Mouse (Mus musculus) lung, postnatal 0 days (tissue): ENCODE measurements around the gene Reck. TPM values are rescaled to one million over a fixed set of nuclear protein-coding genes. Genes with fewer than 3 reads are reported as not detected.

Source experiments
- ATAC-seq: fragments of 200-750 bp; cut with Nextera tagmentation; 2 replicates; pipeline ENCODE4 v1.8.0; 2017; ENCODE audit warnings: moderate library complexity
- DNase-seq: peaks from one replicate; pipeline ENCODE4 v3.0.0-alpha.2; 2016; ENCODE audit warnings: low spot score
- H3K27ac ChIP-seq: fragments of 300-500 bp; sonication (generic); 2 replicates; pipeline ENCODE4 v1.5.1; 2014; ENCODE audit warnings: antibody characterized with exemption, mild to moderate bottlenecking, low read length, mixed read lengths
- H3K27me3 ChIP-seq: fragments of 300-500 bp; sonication (generic); replicated peaks from 2 replicates; pipeline ENCODE4 v1.6.1; 2014; ENCODE audit warnings: low read length, mixed read lengths; ENCODE audit not compliant: insufficient read depth
- H3K36me3 ChIP-seq: fragments of 300-500 bp; sonication (generic); 2 replicates; pipeline ENCODE4 v1.6.1; 2014; ENCODE audit warnings: low read length, mixed read lengths; ENCODE audit not compliant: insufficient read depth
- H3K4me1 ChIP-seq: fragments of 300-500 bp; sonication (generic); 2 replicates; pipeline ENCODE4 v1.6.1; 2014; ENCODE audit warnings: antibody characterized with exemption, low read depth, low read length, mixed read lengths; ENCODE audit not compliant: insufficient read depth
- H3K4me2 ChIP-seq: fragments of 300-500 bp; sonication (generic); replicated peaks from 2 replicates; pipeline ENCODE4 v1.6.1; 2014; ENCODE audit warnings: low read depth, mild to moderate bottlenecking, low read length, moderate library complexity, mixed read lengths
- H3K4me3 ChIP-seq: fragments of 300-500 bp; sonication (generic); 2 replicates; pipeline ENCODE4 v1.5.1; 2014; ENCODE audit warnings: low read depth, low read length
- H3K9ac ChIP-seq: fragments of 300-500 bp; sonication (generic); replicated peaks from 2 replicates; pipeline ENCODE4 v1.6.1; 2014; ENCODE audit warnings: low read depth, mild to moderate bottlenecking
- H3K9me3 ChIP-seq: fragments of 300-500 bp; sonication (generic); 2 replicates; pipeline ENCODE4 v1.6.1; 2016; ENCODE audit warnings: low read length, mixed read lengths
- CTCF ChIP-seq: IDR thresholded peaks from 2 replicates; pipeline ENCODE4 v1.5.1; 2016; ENCODE audit warnings: antibody characterized with exemption, mild to moderate bottlenecking
- EP300 ChIP-seq: IDR thresholded peaks from 2 replicates; pipeline ENCODE4 v1.6.1; 2016; ENCODE audit warnings: antibody characterized with exemption, mild to moderate bottlenecking, control low read depth
- WGBS: fragments of 180-500 bp; shearing (Covaris S2); extraction: QIAGEN DNeasy Blood & Tissue Kit; methylation state at CpG from one replicate; pipeline ENCODE4 v1.1.7; 2014; 5-methylcytosine and 5-hydroxymethylcytosine counted together
- polyA plus RNA-seq: library from polyadenylated mRNA; unstranded; fragments of >200 nt; fragmentation: Nextera tagmentation; extraction: Ambion mirVana; gene quantifications from 2 replicates; pipeline ENCODE4 v1.2.1, GENCODE M21; 2015

Gene Reck
- polyA plus RNA-seq, 1 experiment from 2014 or later: 13.6 TPM

DNA sequence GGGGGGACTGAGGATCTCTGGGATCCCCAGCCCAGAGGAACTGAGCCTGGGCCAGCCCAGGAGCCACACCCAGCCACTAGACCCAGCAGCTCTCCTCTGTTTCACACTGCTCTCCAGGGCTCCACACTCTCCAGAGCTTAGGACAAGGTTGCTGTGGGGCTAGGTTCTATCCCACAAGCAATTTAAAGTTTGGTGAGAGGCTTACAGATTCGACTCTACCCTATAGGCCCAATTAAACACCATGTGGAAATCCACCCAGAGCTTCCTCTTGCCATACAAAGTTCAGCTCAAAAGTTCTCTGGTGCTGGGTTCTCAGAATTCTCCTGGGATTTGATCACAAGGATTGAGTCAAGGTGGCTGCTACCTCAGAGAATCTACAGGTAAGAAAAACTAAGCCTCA, 35.2 kb upstream of the Reck start, which contains the start of gene Olfr157:
TSS of gene Olfr157 (minus strand) at position 101 of the 400 bp plus-strand sequence.
- Histone ChIP-seq H3K9ac (no peak within 1 kb of the TSS), H3K9me3 (no peaks in the 10 kb centered on the region), H3K36me3 (no peaks in the 10 kb centered on the region), H3K4me2 (no peak within 1 kb of the TSS), H3K27ac (no peak within 1 kb of the TSS), H3K4me3 (no peak within 1 kb of the TSS), H3K27me3 (no peaks in the 10 kb centered on the region), H3K4me1 (no peaks in the 10 kb centered on the region)
- ATAC-seq (no peak), DNase-seq (no peak)
- WGBS: 65% methylated on average over 1 of the region's 1 CpGs
- no peak for TF ChIP-seq EP300
- TF ChIP-seq CTCF: no peak

DNA sequence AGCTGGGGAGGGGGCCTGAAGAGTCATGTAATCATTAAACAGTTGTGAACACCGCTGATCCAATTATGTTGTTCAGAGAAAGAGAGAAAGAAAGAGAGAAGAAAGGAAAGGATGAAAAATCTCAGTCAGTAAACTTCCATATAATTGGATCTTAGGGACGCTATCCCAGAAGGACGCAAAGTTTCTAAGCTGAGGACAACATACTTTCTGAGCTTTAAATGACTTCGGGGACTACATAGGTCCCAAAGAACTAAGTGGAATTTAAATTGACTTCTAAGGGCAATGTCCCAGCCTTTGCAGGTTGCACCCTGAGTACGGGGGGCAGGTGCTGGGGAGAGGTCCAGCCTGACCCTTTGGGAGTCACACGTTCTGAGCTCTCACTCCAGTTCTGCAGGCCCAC, 24.1 kb upstream of the Reck start, which contains the start of gene Olfr155:
TSS of gene Olfr155 (plus strand) at position 301 of the 400 bp plus-strand sequence.
- Histone ChIP-seq H3K27ac (no peak within 1 kb of the TSS), H3K9ac (no peak within 1 kb of the TSS), H3K9me3 (no peaks in the 10 kb centered on the region), H3K27me3 (no peaks in the 10 kb centered on the region), H3K4me3 (no peak within 1 kb of the TSS), H3K4me1 (no peaks in the 10 kb centered on the region), H3K4me2 (no peak within 1 kb of the TSS), H3K36me3 (no peaks in the 10 kb centered on the region)
- WGBS: 73% methylated on average over 6 of the region's 6 CpGs
- TF ChIP-seq EP300 (no peak), CTCF (no peak)
- ATAC-seq (no peak), DNase-seq (no peak)

GRCm38 (mm10) chr4:43854101-43854500, 21.2 kb upstream of the Reck start:
- Histone ChIP-seq H3K36me3 (no peaks in the 10 kb centered on the region), H3K4me1 (no peaks in the 10 kb centered on the region), H3K4me2 (no peak overlapping the region), H3K27ac (no peak overlapping the region), H3K9ac (no peak overlapping the region), H3K4me3 (no peak overlapping the region), H3K27me3 (no peaks in the 10 kb centered on the region), H3K9me3 (no peaks in the 10 kb centered on the region)
- ATAC-seq: no peak
- 62% methylated on average over 7 of the region's 8 CpGs for WGBS
- no peak for DNase-seq
- no peak for TF ChIP-seq EP300
- no peak for TF ChIP-seq CTCF

DNA sequence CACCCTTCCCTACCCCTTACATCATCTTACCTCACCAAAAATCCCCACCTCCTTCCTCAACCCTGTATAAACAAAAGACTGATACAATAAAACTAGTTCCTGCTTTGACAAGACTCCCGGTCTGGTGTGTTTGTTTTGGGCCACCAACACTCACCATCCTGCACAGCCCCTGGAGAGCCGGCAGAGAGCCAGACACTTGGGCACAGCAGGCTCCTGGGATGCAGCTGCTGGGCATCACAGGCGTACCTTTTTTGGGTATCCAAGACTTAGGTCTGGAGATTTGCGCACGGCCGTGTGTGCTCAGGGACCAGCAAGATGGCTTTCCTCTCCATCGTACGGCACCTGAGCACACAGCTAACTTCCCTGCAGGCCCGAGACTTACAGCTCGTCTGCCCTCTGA, 15.4 kb upstream of the Reck start:
- no peaks in the 10 kb centered on the region for H3K36me3 ChIP-seq
- no peak overlapping the region for H3K27ac ChIP-seq
- no peak overlapping the region for H3K4me3 ChIP-seq
- H3K4me2 ChIP-seq: no peak overlapping the region
- WGBS: 62% methylated on average over 10 of the region's 10 CpGs
- no peaks in the 10 kb centered on the region for H3K27me3 ChIP-seq
- H3K9me3 ChIP-seq: no peaks in the 10 kb centered on the region
- no peaks in the 10 kb centered on the region for H3K4me1 ChIP-seq
- no peak for ATAC-seq
- no peak for DNase-seq
- no peak overlapping the region for H3K9ac ChIP-seq
- no peak for TF ChIP-seq EP300
- TF ChIP-seq CTCF: no peak

DNA sequence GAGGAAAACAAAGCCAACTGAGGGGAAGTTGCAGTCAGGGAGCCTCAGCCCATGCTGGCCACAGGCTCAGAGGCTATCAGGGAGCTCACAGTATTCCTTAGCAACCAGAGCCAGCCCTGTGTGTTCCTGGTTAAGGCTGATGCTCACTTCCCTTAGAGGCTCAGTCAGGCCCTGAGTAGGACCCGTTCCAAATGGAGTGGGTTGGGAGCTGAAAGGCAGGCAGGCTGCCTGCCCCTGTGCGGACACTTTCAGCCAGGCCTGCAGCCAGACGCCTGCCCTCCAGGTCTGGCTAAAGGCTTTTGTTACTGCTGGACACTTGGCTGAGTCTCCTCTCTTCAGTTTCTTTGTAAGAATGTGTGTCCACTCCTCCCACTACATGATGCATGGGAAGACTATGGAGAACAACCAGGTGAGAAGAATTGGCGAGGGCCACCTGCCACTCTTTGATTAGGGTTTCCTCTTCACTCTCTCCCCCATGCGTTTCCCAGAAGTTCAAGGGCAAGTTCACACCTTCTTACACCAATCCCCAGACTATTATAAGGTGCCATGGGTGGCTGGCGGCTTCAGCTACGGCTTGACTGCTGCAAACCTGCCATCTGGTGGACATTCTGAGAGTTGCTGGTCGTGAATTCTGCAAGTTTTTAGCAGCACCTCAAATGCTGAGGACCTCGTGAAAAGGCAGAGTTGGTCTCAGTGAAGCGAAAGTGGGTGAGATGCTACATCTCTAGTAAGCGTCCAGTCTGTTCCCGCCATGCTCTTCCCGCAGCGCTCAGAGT, 14.4 kb upstream of the Reck start:
- DNase-seq: peak; percentile 73
- ATAC-seq: peak; percentile 30; the same call in 1 of the 2 replicates
- no peaks in the 10 kb centered on the region for H3K27me3 ChIP-seq
- WGBS: 16% methylated on average over 14 of the region's 14 CpGs
- H3K27ac ChIP-seq: no peak overlapping the region
- H3K9me3 ChIP-seq: no peaks in the 10 kb centered on the region
- TF ChIP-seq CTCF: peak; percentile 96
- TF ChIP-seq EP300: no peak
- H3K4me3 ChIP-seq: no peak overlapping the region
- no peaks in the 10 kb centered on the region for H3K4me1 ChIP-seq
- H3K4me2 ChIP-seq: no peak overlapping the region
- no peaks in the 10 kb centered on the region for H3K36me3 ChIP-seq
- no peak overlapping the region for H3K9ac ChIP-seq

DNA sequence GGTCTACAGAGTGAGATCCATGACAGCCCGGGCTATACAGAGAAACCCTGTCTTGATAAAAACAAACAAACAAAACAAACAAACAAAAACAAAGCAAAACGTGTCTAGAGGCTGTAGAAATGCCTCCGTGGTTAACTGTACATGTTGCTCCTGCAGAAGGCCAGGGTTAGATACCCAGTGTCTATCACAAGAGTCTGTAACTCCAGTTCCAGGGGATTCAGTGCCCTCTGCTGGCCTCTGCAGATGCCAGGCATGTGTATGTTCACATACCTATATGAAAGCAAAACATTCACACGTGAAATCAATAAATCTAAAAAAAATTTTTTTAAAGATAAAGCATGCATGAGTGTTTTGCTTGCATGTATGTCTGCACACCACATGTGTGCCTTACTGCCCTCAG, 12.0 kb upstream of the Reck start:
- no peaks in the 10 kb centered on the region for H3K36me3 ChIP-seq
- no peak for DNase-seq
- no peaks in the 10 kb centered on the region for H3K4me1 ChIP-seq
- H3K27ac ChIP-seq: no peak overlapping the region
- no peak overlapping the region for H3K9ac ChIP-seq
- H3K4me2 ChIP-seq: no peak overlapping the region
- TF ChIP-seq EP300 (no peak), CTCF (peak; percentile 25; the same call in 1 of the 2 replicates)
- no peak for ATAC-seq
- no peaks in the 10 kb centered on the region for H3K27me3 ChIP-seq
- 55% methylated on average over 4 of the region's 4 CpGs for WGBS
- H3K4me3 ChIP-seq: no peak overlapping the region
- H3K9me3 ChIP-seq: no peaks in the 10 kb centered on the region
